Mouse (Mus musculus): ENCODE data around the gene Meiob.

GRCm38 (mm10) chr17:24851381-24852125 is 47.5 kb downstream of the Meiob start:
- no peak for TF ChIP-seq CTCF (IDR thresholded peaks at IDR 0.05; ENCODE audit: borderline replicate concordance, insufficient read depth, low read depth, low read length)
- TF ChIP-seq POLR2A (IDR thresholded peaks at IDR 0.05; ENCODE audit: borderline replicate concordance, insufficient read depth, low read length), result no peak
